Mouse (Mus musculus): Measurements from ENCODE around the gene Ccnd2. TPM values are rescaled to one million over a fixed set of nuclear protein-coding genes. Genes with fewer than 3 reads are reported as not detected.
A peak's percentile ranks its signal among the peaks of the same experiment; 100 is the strongest.

The Ccnd2 gene
- polyA plus RNA-seq, 1 experiment from 2014 or later = 599 TPM

GRCm38 (mm10) chr6:127123506-127123905, 28.5 kb downstream of the Ccnd2 start:
- H3K4me2 ChIP-seq = no peak overlapping the region
- H3K9ac ChIP-seq = no peak overlapping the region
- no peaks in the 10 kb centered on the region for H3K27me3 ChIP-seq
- no peak overlapping the region for H3K4me3 ChIP-seq
- no peaks in the 10 kb centered on the region for H3K9me3 ChIP-seq
- no peak overlapping the region for H3K27ac ChIP-seq
- H3K4me1 ChIP-seq = no peaks in the 10 kb centered on the region
- WGBS = 78% methylated on average over 7 of the region's 7 CpGs
- H3K36me3 ChIP-seq = peaks cover 10% of the 10 kb centered on the region
- no peak for ATAC-seq (ENCODE audit: borderline replicate concordance, extremely low read depth, low FRiP score, low TSS enrichment)

DNA sequence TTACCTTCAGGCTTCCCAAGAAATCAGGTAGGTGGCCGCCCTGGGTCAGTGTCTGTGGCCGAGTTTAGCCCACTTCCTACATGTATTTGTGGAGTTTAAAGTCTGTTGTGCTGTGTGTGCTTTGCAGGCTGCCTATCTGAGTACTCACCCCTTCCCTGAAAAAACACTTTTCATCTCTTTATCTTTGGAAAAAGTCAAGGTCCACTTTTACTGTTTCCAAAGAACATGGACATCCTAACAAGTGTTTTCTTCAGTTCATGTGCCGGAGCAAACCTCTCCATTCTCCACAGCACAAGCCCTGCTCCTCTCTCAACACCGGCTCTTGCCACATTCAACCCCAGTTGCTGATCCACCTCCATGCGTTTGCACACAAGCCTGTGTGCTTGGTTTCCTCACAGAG, 29.0 kb downstream of the Ccnd2 start:
- 80% methylated on average over 5 of the region's 5 CpGs for WGBS
- no peak overlapping the region for H3K4me3 ChIP-seq
- no peaks in the 10 kb centered on the region for H3K9me3 ChIP-seq
- H3K27ac ChIP-seq = no peak overlapping the region
- no peaks in the 10 kb centered on the region for H3K27me3 ChIP-seq
- no peaks in the 10 kb centered on the region for H3K4me1 ChIP-seq
- H3K4me2 ChIP-seq = no peak overlapping the region
- peaks cover 7% of the 10 kb centered on the region for H3K36me3 ChIP-seq
- no peak overlapping the region for H3K9ac ChIP-seq
- no peak for ATAC-seq (ENCODE audit: borderline replicate concordance, extremely low read depth, low FRiP score, low TSS enrichment)

GRCm38 (mm10) chr6:127122221-127122806, 29.7 kb downstream of the Ccnd2 start:
- WGBS = 65% methylated on average over 4 of the region's 4 CpGs
- Histone ChIP-seq H3K4me1 (no peaks in the 10 kb centered on the region), H3K36me3 (no peaks in the 10 kb centered on the region), H3K4me3 (no peak overlapping the region), H3K27me3 (no peaks in the 10 kb centered on the region), H3K9ac (no peak overlapping the region), H3K27ac (no peak overlapping the region), H3K9me3 (no peaks in the 10 kb centered on the region), H3K4me2 (no peak overlapping the region)
- no peak for ATAC-seq (ENCODE audit: borderline replicate concordance, extremely low read depth, low FRiP score, low TSS enrichment)

DNA sequence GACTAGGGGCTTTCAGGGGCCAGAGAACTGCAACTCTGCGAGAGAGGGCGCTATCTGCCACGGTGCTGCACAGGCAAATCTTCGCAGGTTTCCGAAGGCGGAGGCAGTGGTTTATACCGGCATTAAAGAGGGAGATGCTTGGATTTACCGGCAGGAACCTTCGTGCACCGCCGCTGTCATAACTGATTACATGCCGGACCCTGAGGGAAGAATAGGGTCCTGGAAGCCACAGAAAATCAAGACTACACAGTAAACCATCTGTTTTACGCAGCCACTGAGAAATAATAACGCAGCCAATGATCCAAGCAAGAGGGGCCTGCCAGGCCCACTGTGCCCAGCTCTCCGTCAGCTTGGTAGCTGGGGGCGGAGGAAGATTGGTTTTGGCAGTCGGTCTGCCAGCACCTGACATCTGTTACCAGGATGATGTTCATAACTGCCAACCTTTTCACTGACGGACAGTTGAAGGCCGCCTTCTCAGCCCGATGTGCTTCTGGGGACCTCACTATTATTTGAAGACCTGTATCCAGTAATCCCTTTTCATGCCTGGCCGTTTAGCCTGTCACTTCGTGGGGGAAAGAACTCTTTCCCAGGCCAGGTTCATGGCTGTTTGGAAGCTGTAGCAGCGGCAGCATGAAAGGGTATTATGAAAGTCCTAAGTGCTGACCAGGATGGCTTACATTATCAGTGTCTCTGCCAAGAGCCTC, 37.1 kb downstream of the Ccnd2 start:
- Histone ChIP-seq H3K4me2 (no peak overlapping the region), H3K27ac (no peak overlapping the region), H3K27me3 (no peaks in the 10 kb centered on the region), H3K9ac (no peak overlapping the region), H3K36me3 (no peaks in the 10 kb centered on the region), H3K9me3 (no peaks in the 10 kb centered on the region), H3K4me3 (no peak overlapping the region), H3K4me1 (no peaks in the 10 kb centered on the region)
- no peak for ATAC-seq (ENCODE audit: borderline replicate concordance, extremely low read depth, low FRiP score, low TSS enrichment)
- 68% methylated on average over 23 of the region's 23 CpGs for WGBS

DNA sequence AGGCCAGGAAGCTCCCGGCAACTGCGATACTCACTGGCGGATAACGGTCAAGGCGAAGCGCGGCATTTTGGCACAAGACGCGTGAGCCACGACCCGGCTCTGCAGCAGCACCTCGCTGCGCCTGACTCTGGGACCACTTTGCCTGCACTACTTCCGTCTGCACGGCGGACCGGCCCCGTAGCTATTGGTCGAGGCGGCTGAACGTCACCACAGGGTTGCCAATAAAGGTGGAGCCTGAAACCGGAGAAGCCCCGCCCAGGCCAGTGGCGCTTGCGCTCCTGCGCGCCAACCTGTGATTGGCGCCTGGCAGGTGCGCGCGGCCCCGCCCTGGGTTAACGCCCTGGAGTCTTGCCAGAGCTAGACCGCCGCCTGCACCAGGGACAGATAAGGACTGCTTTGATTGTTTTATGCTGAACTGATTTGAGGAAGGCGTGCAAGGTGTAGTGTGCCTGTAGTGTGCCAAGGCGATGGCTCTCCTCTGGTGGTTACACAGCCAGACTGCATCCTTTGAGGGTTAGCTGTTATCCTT, 42.5 kb downstream of the Ccnd2 start, which contains the start of gene Tigar:
Gene Tigar, minus strand, starts transcription at position 156 of the 529 bp plus-strand sequence.
- peak; percentile 99 for ATAC-seq (ENCODE audit: borderline replicate concordance, extremely low read depth, low FRiP score, low TSS enrichment)
- no peak within 1 kb of the TSS for H3K27ac ChIP-seq
- H3K4me1 ChIP-seq = peaks cover 12% of the 10 kb centered on the region; the same call in 1 of the 2 replicates
- H3K9ac ChIP-seq = peak within 1 kb of the TSS; percentile 41
- H3K4me2 ChIP-seq = peak within 1 kb of the TSS; percentile 78
- no peaks in the 10 kb centered on the region for H3K36me3 ChIP-seq
- WGBS = under 1% methylated on average over 37 of the region's 37 CpGs
- no peaks in the 10 kb centered on the region for H3K9me3 ChIP-seq
- peak within 1 kb of the TSS; percentile 51 for H3K4me3 ChIP-seq
- H3K27me3 ChIP-seq = no peaks in the 10 kb centered on the region

DNA sequence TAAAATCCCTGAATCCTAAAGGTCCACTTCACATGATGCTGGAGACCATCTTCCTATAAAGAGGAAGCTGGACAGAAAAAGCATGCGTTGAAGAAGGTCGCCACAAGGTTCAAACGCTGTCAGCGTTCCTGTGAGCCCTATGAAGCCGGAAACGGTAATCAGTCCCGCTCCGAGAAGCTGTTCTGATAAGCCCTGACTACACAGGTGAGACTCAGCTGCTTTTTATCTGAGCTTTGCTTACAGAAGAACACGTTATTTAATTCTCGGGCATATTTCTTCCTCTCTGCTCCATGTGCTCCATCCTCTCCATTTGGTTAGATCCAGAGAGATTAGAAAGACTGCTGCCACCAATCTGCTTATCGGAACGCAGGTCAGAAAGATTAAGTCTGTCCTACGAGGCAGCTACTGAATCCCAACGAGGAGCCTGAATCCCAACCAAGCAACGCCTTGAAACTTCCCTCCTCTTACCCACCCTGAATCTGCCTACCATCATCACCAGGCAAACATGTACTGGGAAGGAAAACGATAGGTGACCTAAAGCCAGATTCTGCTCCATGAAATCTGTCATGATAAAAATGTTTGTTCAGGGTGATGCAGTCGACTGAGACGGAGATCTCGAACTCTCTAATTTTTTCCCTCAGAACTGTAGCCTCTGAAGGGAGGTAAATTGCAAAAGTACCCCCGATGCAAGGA, 43.5 kb downstream of the Ccnd2 start:
- no peak overlapping the region for H3K27ac ChIP-seq
- H3K4me2 ChIP-seq = peak overlapping the region; percentile 78
- no peaks in the 10 kb centered on the region for H3K36me3 ChIP-seq
- no peak for ATAC-seq (ENCODE audit: borderline replicate concordance, extremely low read depth, low FRiP score, low TSS enrichment)
- peak overlapping the region; percentile 41 for H3K9ac ChIP-seq
- H3K27me3 ChIP-seq = no peaks in the 10 kb centered on the region
- H3K4me1 ChIP-seq = peaks cover 12% of the 10 kb centered on the region; the same call in 1 of the 2 replicates
- H3K9me3 ChIP-seq = no peaks in the 10 kb centered on the region
- WGBS = 18% methylated on average over 20 of the region's 20 CpGs
- H3K4me3 ChIP-seq = peak overlapping the region; percentile 51

DNA sequence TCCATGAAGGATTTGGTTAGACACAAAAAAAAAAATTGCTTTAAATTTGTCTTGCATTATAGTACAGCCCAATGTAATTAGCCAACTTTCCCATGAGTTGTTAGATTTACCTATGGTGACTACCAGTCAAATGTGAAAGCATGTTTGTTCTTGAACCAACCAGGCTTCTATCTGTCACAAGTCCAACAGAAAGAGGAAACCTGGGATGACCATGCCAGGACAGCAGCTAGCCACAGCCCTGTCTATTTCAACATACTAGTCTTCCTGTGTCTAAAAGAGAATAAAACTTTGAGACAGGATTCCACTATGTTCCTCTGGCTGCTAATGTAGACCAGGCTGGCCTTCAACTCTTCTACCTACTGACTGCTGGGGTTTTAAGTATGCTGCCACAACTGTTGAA, 44.6 kb downstream of the Ccnd2 start:
- no peak overlapping the region for H3K4me3 ChIP-seq

GRCm38 (mm10) chr6:127106726-127107125, 45.3 kb downstream of the Ccnd2 start:
- WGBS = 53% methylated on average over 5 of the region's 5 CpGs
- Histone ChIP-seq H3K9me3 (no peaks in the 10 kb centered on the region), H3K4me3 (no peak overlapping the region), H3K9ac (no peak overlapping the region), H3K36me3 (no peaks in the 10 kb centered on the region), H3K4me1 (peaks cover 12% of the 10 kb centered on the region; the same call in 1 of the 2 replicates), H3K27me3 (no peaks in the 10 kb centered on the region), H3K4me2 (no peak overlapping the region), H3K27ac (no peak overlapping the region)
- ATAC-seq (ENCODE audit: borderline replicate concordance, extremely low read depth, low FRiP score, low TSS enrichment) = no peak

More for the DNA sequence above, 44.6 kb downstream of the Ccnd2 start:
- Histone ChIP-seq H3K27me3 (no peaks in the 10 kb centered on the region), H3K27ac (no peak overlapping the region), H3K9me3 (no peaks in the 10 kb centered on the region), H3K4me1 (peaks cover 12% of the 10 kb centered on the region; the same call in 1 of the 2 replicates), H3K9ac (no peak overlapping the region), H3K36me3 (no peaks in the 10 kb centered on the region), H3K4me2 (no peak overlapping the region)
- ATAC-seq (ENCODE audit: borderline replicate concordance, extremely low read depth, low FRiP score, low TSS enrichment) = no peak

GRCm38 (mm10) chr6:127106189-127106588, 45.8 kb downstream of the Ccnd2 start:
- no peak overlapping the region for H3K9ac ChIP-seq
- no peak overlapping the region for H3K4me3 ChIP-seq
- peaks cover 12% of the 10 kb centered on the region; the same call in 1 of the 2 replicates for H3K4me1 ChIP-seq
- H3K36me3 ChIP-seq = no peaks in the 10 kb centered on the region
- H3K4me2 ChIP-seq = no peak overlapping the region
- no peak overlapping the region for H3K27ac ChIP-seq
- H3K9me3 ChIP-seq = no peaks in the 10 kb centered on the region
- WGBS = 79% methylated on average over 5 of the region's 5 CpGs
- H3K27me3 ChIP-seq = no peaks in the 10 kb centered on the region
- ATAC-seq (ENCODE audit: borderline replicate concordance, extremely low read depth, low FRiP score, low TSS enrichment) = no peak

DNA sequence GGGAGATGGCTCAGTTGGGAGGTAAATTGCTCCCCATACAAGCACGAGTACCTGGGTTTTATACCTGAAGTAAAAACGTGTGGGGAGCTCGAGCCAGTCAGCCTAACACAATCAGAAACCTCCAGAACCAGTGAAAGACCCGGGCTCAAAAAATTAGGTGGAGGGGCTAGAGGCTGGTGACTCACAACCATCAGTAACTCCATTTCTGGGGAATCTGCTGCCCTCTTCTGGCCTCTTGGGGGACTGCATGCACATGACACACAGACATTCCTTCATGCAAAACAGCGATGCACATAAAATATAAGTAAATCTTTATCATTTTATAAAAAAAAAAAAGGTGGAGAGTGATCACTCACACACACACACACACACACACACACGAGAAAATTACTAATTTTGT, 46.9 kb downstream of the Ccnd2 start:
- H3K27ac ChIP-seq = no peak overlapping the region
- no peaks in the 10 kb centered on the region for H3K9me3 ChIP-seq
- H3K36me3 ChIP-seq = no peaks in the 10 kb centered on the region
- no peak overlapping the region for H3K9ac ChIP-seq
- WGBS = 67% methylated on average over 6 of the region's 6 CpGs
- H3K4me2 ChIP-seq = no peak overlapping the region
- ATAC-seq (ENCODE audit: borderline replicate concordance, extremely low read depth, low FRiP score, low TSS enrichment) = no peak
- peaks cover 12% of the 10 kb centered on the region; the same call in 1 of the 2 replicates for H3K4me1 ChIP-seq
- H3K4me3 ChIP-seq = no peak overlapping the region
- H3K27me3 ChIP-seq = no peaks in the 10 kb centered on the region

GRCm38 (mm10) chr6:127104396-127105029, 47.5 kb downstream of the Ccnd2 start:
- Histone ChIP-seq H3K4me1 (peaks cover 9% of the 10 kb centered on the region; the same call in 1 of the 2 replicates), H3K27me3 (no peaks in the 10 kb centered on the region), H3K9me3 (no peaks in the 10 kb centered on the region), H3K9ac (no peak overlapping the region), H3K4me2 (no peak overlapping the region), H3K27ac (no peak overlapping the region), H3K36me3 (no peaks in the 10 kb centered on the region), H3K4me3 (no peak overlapping the region)
- ATAC-seq (ENCODE audit: borderline replicate concordance, extremely low read depth, low FRiP score, low TSS enrichment) = no peak
- WGBS = 80% methylated on average over 7 of the region's 7 CpGs
